Comparison of ENCODE assay signal across 9 mouse cellular contexts in the genomic region with DNA sequence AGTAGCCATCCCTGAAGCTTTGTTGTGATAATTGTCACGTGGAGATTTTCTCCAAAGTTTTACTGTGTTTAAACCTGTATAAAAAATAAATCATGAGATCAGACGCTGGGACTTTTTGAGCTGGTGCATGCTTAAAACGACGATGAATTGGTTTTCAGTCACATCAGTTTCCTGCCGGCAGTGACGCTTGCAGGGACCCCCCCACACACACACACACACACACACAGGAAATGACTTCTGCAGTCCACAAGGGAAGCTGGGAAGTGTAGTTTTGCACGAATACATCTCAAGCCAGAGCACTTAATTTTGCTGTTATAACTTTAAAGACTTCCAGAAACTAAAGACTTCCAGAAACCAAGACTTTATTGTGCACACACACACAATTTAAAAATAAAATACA. TPM values are rescaled to one million over a fixed set of nuclear protein-coding genes. Genes with fewer than 3 reads are reported as not detected.
DNase-seq lines count a peak whose midpoint lies in the region; ATAC-seq and TF ChIP-seq lines count a peak whose summit lies in the region.
"Had no signal": no experiment of that assay in that cellular context is flagged by ENCODE, and none has a peak within 500 bp of the region (broad histone marks: within the 10 kb centered on the region; RNA-seq: fewer than 3 reads in every experiment).

No protein-coding gene starts in this region.

- DNase-seq in forebrain, embryonic 14.5 days (ENCODE audit: low spot score), result peak; percentile 37
- no peak for DNase-seq in forebrain, embryonic 10.5 days (ENCODE audit: extremely low spot score, low spot score)
- peak; percentile 49 for DNase-seq in adrenal gland, adult 2 months
- DNase-seq in heart, adult 8-10 months (ENCODE audit: low spot score), result peak; percentile 55
- peak; percentile 62 for DNase-seq in kidney, adult 2 months
- no peak for DNase-seq in liver, embryonic 11.5 days (ENCODE audit: low spot score)
- peak; percentile 18 for DNase-seq in yolk sac, embryonic 10.5 days (ENCODE audit: low spot score)

- no peaks in the 10 kb centered on the region for H3K4me1 ChIP-seq in forebrain, embryonic 14.5 days (ENCODE audit: control insufficient read depth, insufficient read depth, low read length)
- peaks cover 7% of the 10 kb centered on the region; the same call in 1 of the 2 replicates for H3K4me1 ChIP-seq in forebrain, embryonic 10.5 days
- H3K4me1 ChIP-seq in kidney, adult 2 months (ENCODE audit: control insufficient read depth, insufficient read depth, low read length), result no peaks in the 10 kb centered on the region
- H3K4me1 ChIP-seq in liver, embryonic 11.5 days (replicated peaks; ENCODE audit: control insufficient read depth, insufficient read depth, low read length), result no peaks in the 10 kb centered on the region

- ATAC-seq in forebrain, embryonic 14.5 days, result peak; percentile 65; the same call in 1 of the 2 replicates
- ATAC-seq in liver, embryonic 11.5 days (replicated peaks; ENCODE audit: low FRiP score), result no peak
- ATAC-seq in neutrophil, adult 5-6 weeks (ENCODE audit: extremely low read depth, insufficient number of reproducible peaks, low FRiP score, poor library complexity, severe bottlenecking), result peak; percentile 88

- no peak overlapping the region for H3K9ac ChIP-seq in forebrain, embryonic 14.5 days (ENCODE audit: low read length)
- H3K9ac ChIP-seq in liver, embryonic 11.5 days (ENCODE audit: low read depth, low read length), result no peak overlapping the region

- no peaks in the 10 kb centered on the region for H3K36me3 ChIP-seq in forebrain, embryonic 14.5 days (ENCODE audit: control insufficient read depth, insufficient read depth, low read length)
- H3K36me3 ChIP-seq in forebrain, embryonic 10.5 days (replicated peaks), result no peaks in the 10 kb centered on the region
- H3K36me3 ChIP-seq in kidney, adult 2 months (ENCODE audit: control insufficient read depth, insufficient read depth, low read length), result no peaks in the 10 kb centered on the region
- H3K36me3 ChIP-seq in liver, embryonic 11.5 days (ENCODE audit: control insufficient read depth, insufficient read depth, low read length), result no peaks in the 10 kb centered on the region
- H3K36me3 ChIP-seq: G1E had no signal

- no peak for TF ChIP-seq CTCF in kidney, adult 2 months (conservative IDR thresholded peaks at IDR 0.05; ENCODE audit: insufficient read depth, insufficient read length, low read depth, low read length)

- H3K4me3 ChIP-seq in forebrain, embryonic 14.5 days (ENCODE audit: low read depth, low read length), result no peak overlapping the region
- H3K4me3 ChIP-seq in forebrain, embryonic 10.5 days, result no peak overlapping the region
- H3K4me3 ChIP-seq in kidney, adult 2 months (ENCODE audit: insufficient read depth, low read depth, low read length), result no peak overlapping the region
- H3K4me3 ChIP-seq in liver, embryonic 11.5 days (ENCODE audit: low read depth, low read length), result no peak overlapping the region

- H3K9me3 ChIP-seq in forebrain, embryonic 14.5 days (replicated peaks; ENCODE audit: control insufficient read depth, low read length), result no peaks in the 10 kb centered on the region
- no peaks in the 10 kb centered on the region for H3K9me3 ChIP-seq in forebrain, embryonic 10.5 days
- H3K9me3 ChIP-seq in liver, embryonic 11.5 days (ENCODE audit: control insufficient read depth, low read length), result no peaks in the 10 kb centered on the region
- H3K9me3 ChIP-seq: G1E had no signal

- H3K27ac ChIP-seq in forebrain, embryonic 14.5 days (ENCODE audit: low read depth, low read length), result no peak overlapping the region
- no peak overlapping the region for H3K27ac ChIP-seq in forebrain, embryonic 10.5 days
- H3K27ac ChIP-seq in kidney, adult 2 months (ENCODE audit: insufficient read depth, low read depth, low read length), result no peak overlapping the region
- H3K27ac ChIP-seq in liver, embryonic 11.5 days (ENCODE audit: low read depth, low read length), result no peak overlapping the region

- no peak for TF ChIP-seq POLR2A in kidney, adult 2 months (IDR thresholded peaks at IDR 0.05; ENCODE audit: low read depth, low read length)

- H3K4me2 ChIP-seq in forebrain, embryonic 14.5 days (ENCODE audit: low read length), result no peak overlapping the region
- peak overlapping the region; percentile 9; the same call in 1 of the 2 replicates for H3K4me2 ChIP-seq in liver, embryonic 11.5 days

- H3K27me3 ChIP-seq in forebrain, embryonic 14.5 days (replicated peaks; ENCODE audit: control insufficient read depth, insufficient read depth, low read length), result no peaks in the 10 kb centered on the region
- no peaks in the 10 kb centered on the region for H3K27me3 ChIP-seq in forebrain, embryonic 10.5 days (ENCODE audit: poor library complexity, severe bottlenecking)
- H3K27me3 ChIP-seq in kidney, adult 2 months (replicated peaks; ENCODE audit: control insufficient read depth, insufficient read depth, low read length), result no peaks in the 10 kb centered on the region
- no peaks in the 10 kb centered on the region for H3K27me3 ChIP-seq in liver, embryonic 11.5 days (replicated peaks; ENCODE audit: control insufficient read depth, insufficient read depth, low read length)

- WGBS in forebrain, embryonic 14.5 days, result 60% methylated on average over 7 of the region's 7 CpGs
- WGBS in forebrain, embryonic 10.5 days, result 61% methylated on average over 7 of the region's 7 CpGs
- 8% methylated on average over 7 of the region's 7 CpGs for WGBS in kidney, adult 2 months
- 25% methylated on average over 7 of the region's 7 CpGs for WGBS in liver, embryonic 11.5 days

RNA-seq across cellular contexts. Expression of gene Tfpi, which starts 5.3 kb away (rescaled TPM):
- polyA plus RNA-seq in forebrain, embryonic 14.5 days (2014; fragmentation: Nextera tagmentation; extraction: Ambion mirVana), result 14.3 and 17.2 TPM in 2 replicates
- polyA plus RNA-seq in forebrain, embryonic 10.5 days (2016; fragmentation: Nextera tagmentation; extraction: Ambion mirVana), result 9.4 and 11.2 TPM in 2 replicates
- 10 to 100 TPM; 41.9 to 52.2 TPM for total RNA-seq in adrenal gland, adult 2 months (2021)
- polyA plus RNA-seq in adrenal gland, adult 2 months (2012; rRNA removed), result 1.8 and 2.6 TPM in 2 replicates
- 10 to 100 TPM; 39.5 to 67.3 (median 48.9) TPM for total RNA-seq in heart, adult 8-10 months (2022)
- 4.4 and 6.9 TPM in 2 replicates for polyA plus RNA-seq in kidney, adult 2 months (2012; rRNA removed)
- 40.9 and 41.9 TPM in 2 replicates for polyA plus RNA-seq in liver, embryonic 11.5 days (2014; fragmentation: Nextera tagmentation; extraction: Ambion mirVana)
- total RNA-seq in neutrophil, adult 5-6 weeks (2017), result 1.5 and 2.8 TPM in 2 replicates

RNA-seq across cellular contexts. Expression of gene Calcrl, which starts 56.7 kb away (rescaled TPM):
- polyA plus RNA-seq in forebrain, embryonic 14.5 days (2014; fragmentation: Nextera tagmentation; extraction: Ambion mirVana), result 6.5 and 8.7 TPM in 2 replicates
- 9.5 and 10.4 TPM in 2 replicates for polyA plus RNA-seq in forebrain, embryonic 10.5 days (2016; fragmentation: Nextera tagmentation; extraction: Ambion mirVana)
- total RNA-seq in adrenal gland, adult 2 months (2021), result 10 to 100 TPM; 15.2 to 23.8 TPM
- polyA plus RNA-seq in adrenal gland, adult 2 months (2012; rRNA removed), result 2.8 and 6.7 TPM in 2 replicates
- 10 to 100 TPM; 18.9 to 25.4 (median 24.4) TPM for total RNA-seq in heart, adult 8-10 months (2022)
- polyA plus RNA-seq in kidney, adult 2 months (2012; rRNA removed), result 6.6 and 9.8 TPM in 2 replicates
- 30.4 and 37.2 TPM in 2 replicates for polyA plus RNA-seq in liver, embryonic 11.5 days (2014; fragmentation: Nextera tagmentation; extraction: Ambion mirVana)
- 36.7 and 37.8 TPM in 2 replicates for total RNA-seq in neutrophil, adult 5-6 weeks (2017)

Comparison
In these comparisons a context has a peak if more than half of its experiments do, and no peak if none do; other contexts are left out.
1. DNase-seq: peak in forebrain, embryonic 14.5 days (single experiment), adrenal gland, adult 2 months (single experiment), heart, adult 8-10 months (single experiment), kidney, adult 2 months (single experiment) and yolk sac, embryonic 10.5 days (single experiment); none in forebrain, embryonic 10.5 days (single experiment) and liver, embryonic 11.5 days (single experiment).